Mouse (Mus musculus) adrenal gland, postnatal 36 days (tissue): ENCODE data around the gene Il18bp. TPM values are rescaled to one million over a fixed set of nuclear protein-coding genes. Genes with fewer than 3 reads are reported as not detected.

ENCODE experiments used
- DNase-seq, 2 experiments: peaks; one replicate each; pipeline ENCODE4 v3.0.0; 2021; ENCODE audit warnings: mixed read lengths in 1 of 2
- total RNA-seq, 2 experiments: library from RNA; stranded (reverse); gene quantifications; 2 replicates each; pipeline ENCODE4 v1.2.3; 2021

Gene Il18bp
- total RNA-seq, 2 experiments from 2014 or later: 7.6 to 9.6 TPM

DNA sequence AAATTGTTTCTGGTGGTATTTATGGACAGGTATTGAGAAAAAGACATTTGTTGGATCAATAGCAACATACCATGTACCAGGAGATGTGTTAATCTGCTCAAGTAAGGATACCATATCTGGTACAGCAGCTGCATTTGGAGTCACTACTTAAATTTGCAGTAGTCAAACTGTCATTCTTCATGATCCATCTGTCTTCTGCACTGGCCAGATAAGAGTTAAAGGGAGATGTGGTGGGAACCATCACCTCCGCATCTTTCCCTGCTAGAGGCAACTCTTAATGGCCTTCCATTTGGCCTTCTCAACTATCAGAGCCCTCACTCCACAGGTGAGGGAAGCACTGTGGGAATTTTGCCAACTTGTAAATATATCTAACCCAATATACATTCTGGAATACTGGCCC, 12.0 kb downstream of the Il18bp start:
- DNase-seq: no peak

DNA sequence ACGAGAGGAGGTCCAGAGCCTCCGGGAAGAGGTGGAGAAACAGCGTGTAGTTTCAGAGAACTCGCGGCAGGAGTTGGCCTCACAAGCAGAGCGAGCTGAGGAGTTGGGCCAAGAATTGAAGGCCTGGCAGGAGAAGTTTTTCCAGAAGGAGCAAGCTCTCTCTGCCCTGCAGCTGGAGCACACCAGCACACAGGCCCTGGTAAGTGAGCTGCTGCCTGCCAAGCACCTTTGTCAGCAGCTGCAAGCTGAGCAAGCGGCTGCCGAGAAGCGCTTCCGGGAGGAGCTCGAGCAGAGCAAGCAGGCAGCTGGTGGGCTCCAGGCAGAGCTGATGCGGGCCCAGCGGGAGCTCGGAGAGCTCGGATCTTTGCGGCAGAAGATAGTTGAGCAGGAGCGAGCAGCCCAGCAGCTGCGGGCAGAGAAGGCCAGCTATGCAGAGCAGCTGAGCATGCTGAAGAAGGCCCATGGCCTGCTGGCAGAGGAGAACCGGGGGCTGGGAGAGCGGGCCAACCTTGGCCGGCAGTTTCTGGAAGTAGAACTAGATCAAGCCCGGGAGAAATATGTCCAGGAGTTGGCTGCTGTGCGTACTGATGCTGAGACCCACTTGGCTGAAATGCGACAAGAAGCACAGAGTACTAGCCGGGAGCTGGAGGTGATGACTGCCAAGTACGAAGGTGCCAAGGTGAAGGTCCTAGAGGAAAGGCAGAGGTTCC, 17.4 kb downstream of the Il18bp start:
- DNase-seq: peak in 1 of 2 experiments; percentile 43

DNA sequence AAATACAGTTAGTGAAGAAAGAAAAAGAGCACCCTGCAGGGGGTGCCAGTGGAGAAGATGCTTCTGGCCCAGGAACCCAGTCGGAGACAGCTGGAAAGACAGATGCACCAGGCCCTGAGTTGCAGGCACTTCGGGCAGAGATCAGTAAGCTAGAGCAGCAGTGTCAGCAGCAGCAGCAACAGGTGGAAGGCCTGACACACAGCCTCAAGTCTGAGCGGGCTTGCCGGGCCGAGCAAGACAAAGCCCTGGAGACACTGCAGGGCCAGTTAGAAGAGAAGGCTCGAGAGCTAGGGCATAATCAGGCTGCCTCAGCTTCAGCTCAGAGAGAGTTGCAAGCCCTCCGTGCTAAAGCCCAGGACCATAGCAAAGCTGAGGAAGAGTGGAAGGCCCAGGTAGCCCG, 18.2 kb downstream of the Il18bp start:
- DNase-seq: no peak

DNA sequence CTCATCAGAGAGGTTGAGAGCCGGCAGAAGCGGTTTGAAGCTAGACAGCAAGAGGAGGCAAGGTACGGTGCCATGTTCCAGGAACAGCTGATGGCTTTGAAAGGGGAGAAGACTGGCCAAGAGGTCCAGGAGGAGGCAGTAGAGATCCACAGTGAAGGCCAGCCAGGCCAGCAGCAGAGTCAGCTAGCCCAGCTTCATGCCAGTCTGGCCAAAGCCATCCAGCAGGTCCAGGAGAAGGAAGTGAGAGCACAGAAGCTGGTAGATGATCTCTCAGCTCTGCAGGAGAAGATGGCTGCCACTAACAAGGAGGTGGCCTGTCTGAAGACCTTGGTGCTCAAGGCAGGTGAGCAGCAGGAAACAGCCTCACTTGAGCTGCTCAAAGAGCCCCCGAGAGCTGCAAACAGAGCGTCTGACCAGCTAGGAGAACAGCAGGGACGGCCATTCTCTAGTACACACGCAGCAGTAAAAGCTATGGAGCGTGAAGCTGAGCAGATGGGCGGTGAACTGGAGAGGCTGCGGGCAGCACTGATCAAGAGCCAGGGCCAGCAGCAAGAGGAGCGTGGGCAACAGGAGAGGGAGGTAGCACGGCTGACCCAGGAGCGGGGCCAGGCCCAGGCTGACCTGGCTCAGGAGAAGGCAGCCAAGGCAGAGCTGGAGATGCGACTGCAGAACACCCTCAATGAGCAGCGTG, 18.9 kb downstream of the Il18bp start:
- DNase-seq: no peak

DNA sequence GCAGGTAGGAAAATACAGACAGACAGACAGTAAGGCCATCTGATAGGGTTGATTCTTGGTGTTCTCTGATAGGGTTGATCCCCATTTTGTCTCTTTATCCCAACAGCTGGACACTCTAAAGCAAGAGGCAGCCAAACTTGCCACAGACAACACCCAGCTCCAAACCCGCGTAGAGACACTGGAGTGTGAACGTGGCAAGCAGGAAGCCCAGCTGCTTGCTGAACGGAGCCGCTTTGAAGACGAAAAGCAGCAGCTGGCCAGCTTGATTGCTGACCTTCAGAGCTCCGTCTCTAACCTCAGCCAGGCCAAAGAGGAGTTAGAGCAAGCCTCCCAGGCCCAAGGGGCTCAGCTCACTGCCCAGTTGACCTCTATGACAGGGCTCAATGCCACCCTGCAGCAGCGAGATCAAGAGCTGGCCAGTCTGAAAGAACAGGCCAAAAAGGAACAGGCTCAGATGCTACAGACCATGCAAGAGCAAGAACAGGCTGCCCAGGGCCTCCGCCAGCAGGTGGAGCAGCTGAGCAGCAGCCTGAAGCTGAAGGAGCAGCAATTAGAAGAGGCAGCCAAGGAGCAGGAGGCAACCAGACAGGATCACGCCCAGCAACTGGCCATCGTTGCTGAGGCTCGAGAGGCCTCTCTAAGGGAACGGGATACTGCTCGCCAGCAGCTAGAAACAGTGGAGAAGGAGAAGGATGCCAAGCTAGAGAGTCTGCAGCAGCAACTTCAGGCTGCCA, 20.1 kb downstream of the Il18bp start:
- peak; percentile 89 to 93 for DNase-seq

DNA sequence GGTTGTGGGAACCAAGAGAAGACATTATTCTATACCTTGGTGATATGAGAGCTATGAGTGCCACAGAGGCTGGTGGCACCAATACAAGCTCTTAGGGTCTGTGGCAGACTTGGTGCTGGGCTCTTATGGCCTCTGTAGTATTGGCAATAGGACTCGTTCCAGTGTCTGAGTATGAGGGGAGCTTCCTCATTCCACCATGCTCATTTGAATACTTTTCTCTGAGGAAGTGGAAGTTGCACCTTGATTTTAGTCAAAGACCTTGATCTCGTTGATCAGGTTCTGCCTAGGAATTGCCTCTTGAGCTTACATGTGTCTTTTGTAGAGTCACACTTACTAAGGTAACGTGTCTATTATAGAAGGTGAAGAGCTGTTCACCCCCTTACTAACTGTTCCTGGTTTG, 24.2 kb downstream of the Il18bp start:
- no peak for DNase-seq

DNA sequence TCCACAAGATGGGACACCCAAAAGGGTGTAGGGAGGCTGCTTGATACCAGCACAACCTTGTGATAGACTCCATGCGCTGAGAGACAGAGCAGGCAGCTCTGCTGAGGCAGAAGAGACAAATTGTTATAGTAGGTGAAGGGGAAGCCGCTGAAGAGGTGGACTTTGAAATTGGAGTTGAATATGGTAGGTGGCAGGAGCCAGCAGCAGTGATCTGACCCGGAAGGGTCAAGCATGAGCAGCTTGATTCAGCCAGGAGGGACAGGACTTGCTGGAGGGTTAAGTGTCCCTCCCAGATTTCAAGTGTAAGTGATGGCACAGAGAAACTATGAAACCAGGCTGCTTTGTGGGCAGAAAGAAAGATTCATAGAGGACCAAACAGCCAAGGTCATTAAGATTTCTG, 33.4 kb downstream of the Il18bp start:
- no peak for DNase-seq

DNA sequence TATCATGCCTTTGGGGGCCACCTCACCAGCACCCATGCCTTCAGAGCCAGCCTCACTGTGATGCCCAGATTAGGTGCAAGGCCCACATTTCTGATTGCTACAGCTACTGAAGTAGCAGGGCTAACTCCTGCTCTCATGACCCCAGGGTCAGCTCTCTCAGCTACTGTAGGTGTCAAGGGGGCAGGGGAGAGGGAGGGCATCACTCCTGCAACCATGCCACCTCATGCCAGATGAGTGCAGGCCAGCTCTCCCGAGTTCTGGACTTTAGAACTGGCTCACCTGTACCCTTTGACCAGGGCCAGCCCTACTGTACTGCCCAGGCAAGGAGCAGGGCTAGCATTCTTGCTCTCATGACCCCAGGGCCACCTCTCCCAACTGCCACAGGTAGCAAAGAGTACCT, 35.8 kb downstream of the Il18bp start:
- DNase-seq: no peak

DNA sequence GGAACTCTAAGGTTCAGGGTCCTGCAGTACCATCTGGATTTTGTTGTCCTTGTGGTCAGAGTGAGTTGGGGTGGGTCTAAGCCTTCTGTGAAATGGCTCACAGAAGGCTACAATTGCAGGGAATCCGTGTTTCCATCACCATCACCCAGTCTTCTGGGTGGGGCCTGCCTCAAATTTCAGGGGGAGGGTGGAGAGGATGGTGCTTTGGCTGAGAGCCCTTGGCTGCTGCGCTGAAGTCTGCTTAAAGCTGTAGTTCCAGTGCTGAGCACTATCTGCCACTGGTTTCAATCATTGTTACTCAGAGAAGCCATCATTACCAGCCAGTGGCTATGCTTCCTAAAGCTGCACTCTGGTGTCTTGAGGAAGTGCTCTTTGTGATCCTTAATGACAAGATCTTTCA, 44.0 kb downstream of the Il18bp start:
- peak; percentile 33 to 60 for DNase-seq

DNA sequence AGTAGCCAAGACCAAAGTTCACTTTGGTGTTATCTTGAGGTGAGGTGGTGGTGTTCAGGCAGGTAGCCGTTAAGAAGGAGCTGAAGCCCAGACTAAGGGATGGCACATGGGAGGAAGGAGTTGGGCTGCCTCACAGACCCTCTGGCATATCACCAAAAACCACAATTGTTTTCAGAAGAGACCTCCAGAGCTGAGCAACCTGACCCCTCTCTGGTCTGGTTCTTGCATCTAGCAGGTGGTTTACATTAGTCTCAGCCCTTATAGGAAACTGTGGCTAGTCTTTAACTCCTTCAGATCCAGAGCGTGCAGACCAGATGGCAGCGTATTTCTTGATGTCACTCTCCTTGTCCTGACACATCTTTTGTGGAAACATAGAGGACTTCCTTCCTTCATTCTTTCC, 44.8 kb downstream of the Il18bp start:
- DNase-seq: no peak

DNA sequence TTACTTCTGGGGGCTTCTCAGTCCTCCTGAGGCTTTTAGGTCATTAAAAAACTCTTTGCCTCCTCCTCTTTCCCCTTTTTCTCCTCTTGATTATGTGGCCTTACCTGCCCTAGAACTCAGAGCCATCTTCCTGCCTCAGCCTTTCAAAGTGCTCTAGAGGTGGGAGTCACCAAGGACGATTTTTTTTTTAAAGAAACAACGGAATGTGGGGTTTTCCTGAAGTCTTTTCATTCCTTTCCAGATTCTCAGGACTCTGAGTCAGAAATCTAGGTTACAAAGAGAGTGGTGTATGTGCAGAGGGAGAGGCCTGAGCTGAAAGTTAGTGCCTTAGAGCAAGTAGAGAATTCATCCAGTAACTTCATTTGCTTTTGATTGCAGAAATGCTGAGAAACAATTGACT, 46.8 kb downstream of the Il18bp start:
- DNase-seq: no peak

DNA sequence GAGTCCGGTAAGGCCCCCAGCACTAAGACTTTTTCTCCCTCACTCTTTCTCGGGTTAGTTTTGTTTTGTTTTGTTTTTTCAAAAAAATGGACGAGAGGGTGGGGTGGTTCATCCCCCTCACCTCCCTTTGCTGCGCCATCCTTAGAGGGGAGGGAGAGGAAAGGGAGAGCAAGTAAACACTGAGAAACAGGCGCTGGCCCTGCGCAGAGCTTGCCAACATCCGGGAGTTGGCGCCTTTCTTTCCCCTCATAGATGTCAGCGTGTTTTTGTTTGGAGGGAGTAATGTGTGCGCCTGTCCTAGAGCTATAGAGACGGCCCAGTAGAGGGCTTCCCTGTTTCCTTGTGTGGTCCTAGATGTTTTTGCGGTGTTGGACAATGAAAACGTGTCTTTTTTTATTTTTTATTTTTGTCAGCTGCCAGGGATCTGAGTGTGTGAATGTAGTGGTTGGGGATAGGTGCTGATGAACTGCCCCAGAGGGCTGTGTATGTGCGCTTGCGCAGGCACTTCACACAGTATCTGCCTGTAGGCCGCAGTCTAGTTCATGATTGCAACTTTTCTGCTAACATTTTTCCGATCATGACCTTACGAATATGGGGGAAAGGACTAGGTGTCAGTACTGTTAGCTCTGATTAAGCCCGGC, 47.5 kb downstream of the Il18bp start:
- DNase-seq: peak; percentile 78 to 84

DNA sequence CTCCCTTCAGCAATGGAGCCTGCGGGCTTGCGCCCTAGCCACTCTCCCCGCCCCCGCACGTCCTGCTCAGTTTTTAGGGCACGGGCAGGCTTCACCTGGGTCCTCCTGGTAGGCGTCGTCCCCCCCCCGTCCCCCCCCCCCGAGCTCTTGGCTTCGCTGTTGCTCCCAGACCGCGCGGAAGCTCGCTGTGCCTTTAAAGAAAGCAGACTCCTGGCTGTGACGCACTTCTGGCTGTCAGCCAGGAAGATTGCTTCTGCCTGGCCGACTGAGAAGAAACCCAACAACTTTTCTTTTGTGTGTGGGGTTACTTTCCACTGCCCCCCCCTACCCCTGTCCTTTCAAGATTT, 48.1 kb downstream of the Il18bp start:
- DNase-seq: peak; percentile 93 to 94

DNA sequence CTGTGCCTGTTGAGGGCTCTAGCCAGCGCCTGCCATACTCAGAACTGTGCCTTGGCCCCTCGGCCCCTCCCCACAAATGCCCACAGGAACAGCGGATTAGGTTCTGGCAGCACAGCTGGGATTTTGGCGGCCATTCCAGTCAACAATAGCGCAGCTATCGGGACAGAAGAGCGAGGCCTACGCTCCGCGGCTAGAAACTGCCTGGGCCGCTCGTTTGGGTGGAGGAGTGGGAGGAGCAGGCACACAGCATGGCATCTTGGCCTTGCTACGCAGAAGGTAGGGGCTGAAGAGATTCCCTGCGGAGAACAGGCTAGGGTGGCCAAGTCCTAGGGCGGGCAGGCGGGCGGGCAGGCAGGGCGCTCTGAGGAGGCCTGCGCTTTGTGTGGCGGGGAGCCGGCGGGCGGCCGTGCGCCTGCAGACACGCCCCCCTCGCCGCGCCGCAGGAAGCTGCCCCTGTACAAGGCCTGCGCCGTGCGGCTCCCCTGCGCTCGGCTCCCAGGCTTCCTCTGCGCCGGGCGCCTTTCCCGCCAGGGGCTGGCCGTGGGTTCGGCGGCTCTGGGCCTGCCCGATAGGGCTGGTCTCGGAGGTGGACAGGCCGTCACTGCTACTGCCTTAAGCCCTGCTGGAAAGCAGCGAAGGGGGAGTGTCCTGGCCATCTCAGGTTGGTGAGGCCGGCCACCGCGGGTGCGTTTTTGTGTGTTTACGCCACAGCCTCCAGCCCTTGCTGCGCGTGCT, 48.6 kb downstream of the Il18bp start:
- peak; percentile 91 to 95 for DNase-seq

DNA sequence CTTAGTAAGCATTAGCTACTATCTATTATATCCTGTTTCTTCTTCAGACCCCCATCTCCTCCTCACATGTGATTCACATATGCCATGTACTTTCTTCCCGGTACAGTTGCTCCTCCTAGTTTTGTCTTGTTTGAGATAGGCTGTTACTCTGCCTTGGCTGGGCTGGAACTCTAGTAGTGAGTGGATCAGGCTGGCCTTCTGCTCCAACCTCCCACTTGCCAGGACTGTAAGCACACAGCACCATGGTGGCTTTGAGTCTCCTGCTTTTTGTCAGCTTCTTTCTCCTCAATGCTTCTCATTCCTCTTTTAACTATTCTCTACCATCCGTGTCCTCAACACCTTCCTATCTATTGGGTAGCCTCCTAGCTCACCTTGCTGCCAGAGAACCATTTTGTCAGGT, 49.7 kb downstream of the Il18bp start:
- no peak for DNase-seq

DNA sequence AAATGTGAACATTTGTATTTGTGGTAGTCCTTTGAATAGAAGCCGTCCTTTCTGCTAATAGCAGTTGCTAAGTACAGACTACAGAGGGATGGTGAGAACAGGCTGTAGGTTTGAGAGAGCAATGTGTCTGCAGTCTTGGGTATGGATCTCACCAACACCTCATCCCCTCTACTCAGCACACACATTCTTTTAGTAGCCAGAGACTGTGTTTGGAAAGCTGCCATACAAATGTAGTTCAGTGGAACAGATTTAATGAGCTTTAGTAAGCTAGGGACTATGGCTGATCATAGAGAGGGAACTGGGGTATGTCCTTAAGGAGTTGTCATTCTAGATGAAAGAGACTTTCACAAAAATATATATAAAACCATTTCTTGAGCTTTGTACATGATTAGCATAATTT, 51.2 kb downstream of the Il18bp start:
- DNase-seq: no peak

DNA sequence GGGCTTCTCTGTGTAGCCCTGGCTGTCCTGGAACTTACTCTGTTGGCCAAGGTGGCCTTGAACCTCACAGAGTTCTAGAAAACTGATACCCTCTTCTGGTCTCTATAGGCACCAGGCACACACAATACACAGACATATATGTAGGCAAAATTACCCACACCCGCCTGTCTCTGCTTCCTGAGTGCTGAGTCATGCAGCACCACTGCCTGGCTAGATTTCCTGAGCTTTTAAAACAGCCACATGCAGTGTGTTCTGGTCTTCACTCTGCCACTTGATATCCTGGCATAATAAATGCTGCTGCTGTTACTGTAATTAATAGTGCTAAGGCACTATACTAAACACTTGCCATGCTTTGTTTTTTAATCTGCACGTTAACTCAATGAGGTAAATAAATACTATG, 52.9 kb downstream of the Il18bp start:
- DNase-seq: peak in 1 of 2 experiments; percentile 34

Other genes starting within 250 kb of the Il18bp start
- 10 to 100 TPM; 17.3 to 19.4 TPM for gene Phox2a, start 200.4 kb downstream of the Il18bp start, total RNA-seq
- gene Inppl1, start 180.5 kb downstream of the Il18bp start, total RNA-seq: 10 to 100 TPM; 81.8 to 82.2 TPM
- gene Folr2, start 161.5 kb downstream of the Il18bp start, total RNA-seq: 1 to 10 TPM; 2.1 to 7.1 TPM
- 10 to 100 TPM; 27.4 to 33.2 TPM for gene Anapc15, start 155.0 kb downstream of the Il18bp start, total RNA-seq
- 1 to 10 TPM in 1 of 2 experiments, not detected in 1; 4.9 TPM for gene Folr1, start 147.9 kb downstream of the Il18bp start, total RNA-seq
- 100 to 1,000 TPM in 1 of 2 experiments, 10 to 100 TPM in 1; 99.1 to 110 TPM for gene Lamtor1, start 112.8 kb downstream of the Il18bp start, total RNA-seq
- gene Tomt, start 112.3 kb downstream of the Il18bp start, total RNA-seq: not detected
- 10 to 100 TPM; 13.8 to 14.9 TPM for gene Lrrc51, start 84.8 kb downstream of the Il18bp start, total RNA-seq
- gene Numa1, start 84.6 kb downstream of the Il18bp start, total RNA-seq: 100 to 1,000 TPM; 153 to 161 TPM
- 10 to 100 TPM; 33.0 to 38.6 TPM for gene Rnf121, start 46.8 kb upstream of the Il18bp start, total RNA-seq
- gene Xndc1, start 46.8 kb upstream of the Il18bp start, total RNA-seq: 10 to 100 TPM in 1 of 2 experiments, 1 to 10 TPM in 1; 9.7 to 12.2 TPM
- gene Xntrpc, start 47.0 kb upstream of the Il18bp start, total RNA-seq: 1 to 10 TPM in 1 of 2 experiments, under 1 TPM in 1; 0.70 to 1.0 TPM
- gene Trpc2, start 64.4 kb upstream of the Il18bp start, total RNA-seq: under 1 TPM in 1 of 2 experiments, not detected in 1; 0.46 TPM
- gene Art1, start 83.1 kb upstream of the Il18bp start, total RNA-seq: not detected
- gene Art5, start 90.8 kb upstream of the Il18bp start, total RNA-seq: not detected
- not detected for gene Chrna10, start 98.1 kb upstream of the Il18bp start, total RNA-seq
- gene Nup98, start 191.5 kb upstream of the Il18bp start, total RNA-seq: 10 to 100 TPM; 61.1 to 78.2 TPM
- gene Pgap2, start 191.5 kb upstream of the Il18bp start, total RNA-seq: 100 to 1,000 TPM in 1 of 2 experiments, 10 to 100 TPM in 1; 64.1 to 103 TPM
- gene Rhog, start 237.4 kb upstream of the Il18bp start, total RNA-seq: 10 to 100 TPM; 53.8 to 55.6 TPM
- 10 to 100 TPM; 63.5 to 73.1 TPM for gene Stim1, start 249.1 kb upstream of the Il18bp start, total RNA-seq